Mouse (Mus musculus): Measurements from ENCODE around the gene Pibf1. TPM values are rescaled to one million over a fixed set of nuclear protein-coding genes. Genes with fewer than 3 reads are reported as not detected.

Gene Pibf1
- polyA plus RNA-seq, 1 experiment from 2014 or later, result 21.2 TPM

Other genes with a start within 250 kb of the Pibf1 start
- 1.2 and 2.2 TPM in 2 replicates for gene Rpl36a-ps1, start 105.1 kb upstream of the Pibf1 start, polyA plus RNA-seq (2015; fragmentation: Nextera tagmentation; extraction: Ambion mirVana)
- gene Mzt1, start 53.3 kb upstream of the Pibf1 start, polyA plus RNA-seq (2015; fragmentation: Nextera tagmentation; extraction: Ambion mirVana), result 134 and 147 TPM in 2 replicates
- gene Bora, start 53.2 kb upstream of the Pibf1 start, polyA plus RNA-seq (2015; fragmentation: Nextera tagmentation; extraction: Ambion mirVana), result 27.0 and 31.6 TPM in 2 replicates
- 25.9 and 27.7 TPM in 2 replicates for gene Dis3, start 346 bp downstream of the Pibf1 start, polyA plus RNA-seq (2015; fragmentation: Nextera tagmentation; extraction: Ambion mirVana)
- 2.4 TPM in 2 replicates for gene Klf5, start 199.3 kb downstream of the Pibf1 start, polyA plus RNA-seq (2015; fragmentation: Nextera tagmentation; extraction: Ambion mirVana)